In genomic region chr5:130254164-130255016, GRCm38 (mm10) we compare ENCODE assay signal across 8 mouse cellular contexts. TPM values are rescaled to one million over a fixed set of nuclear protein-coding genes. Genes with fewer than 3 reads are reported as not detected.
DNase-seq lines count a peak whose midpoint lies in the region; ATAC-seq and TF ChIP-seq lines count a peak whose summit lies in the region.

No protein-coding gene starts in this region.

- WGBS in hindbrain, embryonic 16.5 days = 16% methylated on average over 19 of the region's 19 CpGs
- WGBS in liver, embryonic 16.5 days (ENCODE audit: insufficient replicate concordance) = 5% methylated on average over 19 of the region's 19 CpGs
- 17% methylated on average over 19 of the region's 19 CpGs for WGBS in neural tube, embryonic 14.5 days

- peak; percentile 34; the same call in 1 of the 2 replicates for TF ChIP-seq POLR2A in embryonic fibroblast, embryonic 13.5 days (IDR thresholded peaks at IDR 0.05; ENCODE audit: low read depth, low read length)

- H3K36me3 ChIP-seq in G1E (replicated peaks) = peaks cover 55% of the 10 kb centered on the region
- peaks cover 17% of the 10 kb centered on the region for H3K36me3 ChIP-seq in hindbrain, embryonic 16.5 days (ENCODE audit: control insufficient read depth, insufficient read depth, low read length)
- peaks cover 32% of the 10 kb centered on the region for H3K36me3 ChIP-seq in liver, embryonic 16.5 days (ENCODE audit: control insufficient read depth, insufficient read depth)
- peaks cover 16% of the 10 kb centered on the region for H3K36me3 ChIP-seq in neural tube, embryonic 14.5 days (ENCODE audit: control insufficient read depth, insufficient read depth, low read length)

- H3K9ac ChIP-seq in hindbrain, embryonic 16.5 days (ENCODE audit: low read depth, low read length) = peak overlapping the region; percentile 84
- H3K9ac ChIP-seq in liver, embryonic 16.5 days (ENCODE audit: low read depth, low read length) = peak overlapping the region; percentile 86
- H3K9ac ChIP-seq in neural tube, embryonic 14.5 days (replicated peaks; ENCODE audit: low read depth, low read length) = peak overlapping the region; percentile 76

- no peaks in the 10 kb centered on the region for H3K9me3 ChIP-seq in G1E (replicated peaks)
- no peaks in the 10 kb centered on the region for H3K9me3 ChIP-seq in hindbrain, embryonic 16.5 days (ENCODE audit: control insufficient read depth, low read length)
- no peaks in the 10 kb centered on the region for H3K9me3 ChIP-seq in liver, embryonic 16.5 days (replicated peaks; ENCODE audit: control insufficient read depth, low read length)
- H3K9me3 ChIP-seq in neural tube, embryonic 14.5 days (ENCODE audit: control insufficient read depth, low read length) = no peaks in the 10 kb centered on the region

- H3K4me2 ChIP-seq in hindbrain, embryonic 16.5 days (ENCODE audit: low read length) = peak overlapping the region; percentile 77
- H3K4me2 ChIP-seq in liver, embryonic 16.5 days (ENCODE audit: low read depth, low read length) = peak overlapping the region; percentile 79
- peak overlapping the region; percentile 79 for H3K4me2 ChIP-seq in neural tube, embryonic 14.5 days (ENCODE audit: low read depth, low read length)

- peak; percentile 38 to 55 for DNase-seq in frontal cortex, adult 2 months (ENCODE audit: extremely low spot score in 1 of 2, low spot score in 1 of 2)
- no peak for DNase-seq in frontal cortex, postnatal 10 days (ENCODE audit: low spot score in 2 of 2)
- no peak for DNase-seq in G1E (ENCODE audit: low spot score)
- DNase-seq in gastrocnemius, postnatal 14 days = no peak

- H3K4me1 ChIP-seq in G1E (ENCODE audit: insufficient read depth, low read depth, low read length) = peaks cover 41% of the 10 kb centered on the region
- no peaks in the 10 kb centered on the region for H3K4me1 ChIP-seq in embryonic fibroblast, embryonic 13.5 days (ENCODE audit: control insufficient read depth, insufficient read depth, low read length)
- peaks cover 18% of the 10 kb centered on the region for H3K4me1 ChIP-seq in hindbrain, embryonic 16.5 days (ENCODE audit: control insufficient read depth, insufficient read depth, low read depth, low read length)
- peaks cover 23% of the 10 kb centered on the region for H3K4me1 ChIP-seq in liver, embryonic 16.5 days (ENCODE audit: control insufficient read depth, low read depth, low read length)
- H3K4me1 ChIP-seq in neural tube, embryonic 14.5 days (ENCODE audit: control insufficient read depth, insufficient read depth, low read length) = peaks cover 9% of the 10 kb centered on the region; the same call in 1 of the 2 replicates

- H3K27me3 ChIP-seq in G1E (ENCODE audit: insufficient read depth, low read length) = no peaks in the 10 kb centered on the region
- H3K27me3 ChIP-seq in hindbrain, embryonic 16.5 days (replicated peaks; ENCODE audit: control insufficient read depth, insufficient read depth, low read length) = no peaks in the 10 kb centered on the region
- H3K27me3 ChIP-seq in liver, embryonic 16.5 days (ENCODE audit: control insufficient read depth, insufficient read depth, low read depth, low read length) = no peaks in the 10 kb centered on the region
- H3K27me3 ChIP-seq in neural tube, embryonic 14.5 days (ENCODE audit: control insufficient read depth, insufficient read depth, low read length) = no peaks in the 10 kb centered on the region

- H3K4me3 ChIP-seq in G1E (ENCODE audit: low read depth, low read length) = peak overlapping the region; percentile 88
- H3K4me3 ChIP-seq in embryonic fibroblast, embryonic 13.5 days (ENCODE audit: insufficient read depth, low read length) = peak overlapping the region; percentile 62
- peak overlapping the region; percentile 76 for H3K4me3 ChIP-seq in hindbrain, embryonic 16.5 days (ENCODE audit: low read length)
- H3K4me3 ChIP-seq in liver, embryonic 16.5 days (ENCODE audit: low read depth, low read length) = peak overlapping the region; percentile 88
- H3K4me3 ChIP-seq in neural tube, embryonic 14.5 days (ENCODE audit: low read depth, low read length) = peak overlapping the region; percentile 76

- ATAC-seq in G1E (ENCODE audit: extremely low read depth, insufficient number of reproducible peaks, low FRiP score, poor library complexity, severe bottlenecking) = no peak
- no peak for ATAC-seq in hindbrain, embryonic 16.5 days
- ATAC-seq in liver, embryonic 16.5 days (ENCODE audit: low read depth) = no peak
- ATAC-seq in neural tube, embryonic 14.5 days (ENCODE audit: low read depth) = no peak

- no peak for TF ChIP-seq CTCF in G1E (IDR thresholded peaks at IDR 0.05; ENCODE audit: low read depth, low read length)
- TF ChIP-seq CTCF in embryonic fibroblast, embryonic 13.5 days (IDR thresholded peaks at IDR 0.05; ENCODE audit: borderline replicate concordance, insufficient read depth, low read length) = no peak

- peak overlapping the region; percentile 37 for H3K27ac ChIP-seq in embryonic fibroblast, embryonic 13.5 days (ENCODE audit: insufficient read depth, low read length)
- peak overlapping the region; percentile 85 for H3K27ac ChIP-seq in hindbrain, embryonic 16.5 days (ENCODE audit: low read depth, low read length)
- peak overlapping the region; percentile 92 for H3K27ac ChIP-seq in liver, embryonic 16.5 days (ENCODE audit: low read length)
- H3K27ac ChIP-seq in neural tube, embryonic 14.5 days (ENCODE audit: low read depth, low read length) = peak overlapping the region; percentile 77

- intact Hi-C loops in gastrocnemius, postnatal 14 days (cut with DNase I; ENCODE audit: low total_unique reads) = no loop called here

RNA-seq across cellular contexts. Expression of gene Sbds, which starts 0.9 kb away (rescaled TPM):
- polyA plus RNA-seq in frontal cortex, adult 2 months (2012; rRNA removed) = 85.8 and 93.8 TPM in 2 replicates
- total RNA-seq in G1E (2014; fragmentation: Nextera tagmentation) (112 and 123 TPM in 2 replicates), G1E (2017) (76.1 and 91.8 TPM in 2 replicates)
- polyA plus RNA-seq in G1E (2012) = 18.9 and 28.1 TPM in 2 replicates
- polyA plus RNA-seq in embryonic fibroblast, embryonic 13.5 days (2011; ENCODE audit: insufficient read length, low read depth, missing spikeins) = 56.5 and 75.7 TPM in 2 replicates
- 56.1 and 64.4 TPM in 2 replicates for polyA plus RNA-seq in hindbrain, embryonic 16.5 days (2015; fragmentation: Nextera tagmentation; extraction: Ambion mirVana)
- polyA plus RNA-seq in liver, embryonic 16.5 days (2015; fragmentation: Nextera tagmentation; extraction: Ambion mirVana) = 45.6 and 50.8 TPM in 2 replicates
- 48.5 and 50.5 TPM in 2 replicates for polyA plus RNA-seq in neural tube, embryonic 14.5 days (2014; fragmentation: Nextera tagmentation; extraction: Ambion mirVana)
- total RNA-seq in gastrocnemius, postnatal 14 days (2021) = 10 to 100 TPM; 22.6 to 23.4 TPM

RNA-seq across cellular contexts. Expression of gene Tyw1, which starts 1.0 kb away (rescaled TPM):
- polyA plus RNA-seq in frontal cortex, adult 2 months (2012; rRNA removed) = 14.4 and 15.1 TPM in 2 replicates
- total RNA-seq in G1E (2014; fragmentation: Nextera tagmentation) (27.2 and 29.0 TPM in 2 replicates), G1E (2017) (26.3 and 26.7 TPM in 2 replicates)
- 6.5 and 6.7 TPM in 2 replicates for polyA plus RNA-seq in G1E (2012)
- 15.2 and 19.7 TPM in 2 replicates for polyA plus RNA-seq in embryonic fibroblast, embryonic 13.5 days (2011; ENCODE audit: insufficient read length, low read depth, missing spikeins)
- 22.0 and 23.5 TPM in 2 replicates for polyA plus RNA-seq in hindbrain, embryonic 16.5 days (2015; fragmentation: Nextera tagmentation; extraction: Ambion mirVana)
- polyA plus RNA-seq in liver, embryonic 16.5 days (2015; fragmentation: Nextera tagmentation; extraction: Ambion mirVana) = 9.5 and 10.3 TPM in 2 replicates
- 23.5 and 28.0 TPM in 2 replicates for polyA plus RNA-seq in neural tube, embryonic 14.5 days (2014; fragmentation: Nextera tagmentation; extraction: Ambion mirVana)
- 1 to 10 TPM; 7.8 to 9.1 TPM for total RNA-seq in gastrocnemius, postnatal 14 days (2021)

RNA-seq across cellular contexts. Expression of gene Tmem248, which starts 37.5 kb away (rescaled TPM):
- polyA plus RNA-seq in frontal cortex, adult 2 months (2012; rRNA removed) = 31.2 and 32.7 TPM in 2 replicates
- total RNA-seq in G1E (2014; fragmentation: Nextera tagmentation) (62.4 and 63.5 TPM in 2 replicates), G1E (2017) (39.4 and 40.6 TPM in 2 replicates)
- polyA plus RNA-seq in G1E (2012) = 27.3 and 34.6 TPM in 2 replicates
- 42.9 and 54.2 TPM in 2 replicates for polyA plus RNA-seq in embryonic fibroblast, embryonic 13.5 days (2011; ENCODE audit: insufficient read length, low read depth, missing spikeins)
- 26.0 and 26.6 TPM in 2 replicates for polyA plus RNA-seq in hindbrain, embryonic 16.5 days (2015; fragmentation: Nextera tagmentation; extraction: Ambion mirVana)
- 21.8 and 24.0 TPM in 2 replicates for polyA plus RNA-seq in liver, embryonic 16.5 days (2015; fragmentation: Nextera tagmentation; extraction: Ambion mirVana)
- 31.0 and 32.8 TPM in 2 replicates for polyA plus RNA-seq in neural tube, embryonic 14.5 days (2014; fragmentation: Nextera tagmentation; extraction: Ambion mirVana)
- 10 to 100 TPM; 28.6 to 29.6 TPM for total RNA-seq in gastrocnemius, postnatal 14 days (2021)

Comparison
In these comparisons a context has a peak if more than half of its experiments do, and no peak if none do; other contexts are left out.
1. DNase-seq: peak in frontal cortex, adult 2 months (2 of 2); none in frontal cortex, postnatal 10 days (0 of 2), G1E (single experiment) and gastrocnemius, postnatal 14 days (single experiment).
2. H3K27ac ChIP-seq: peak in every context shown above with its lines; median percentile 92 in liver, embryonic 16.5 days; 85 in hindbrain, embryonic 16.5 days; 77 in neural tube, embryonic 14.5 days; 37 in embryonic fibroblast, embryonic 13.5 days.
3. Peak in every context shown above with its lines, with median percentiles within 50 percentile points of each other: H3K4me3 ChIP-seq, H3K4me2 ChIP-seq and H3K9ac ChIP-seq.